Mouse (Mus musculus) cerebellum, postnatal 4 days (tissue): ENCODE results near the gene Adsl.

Experiments used
- DNase-seq, 2 experiments: peaks; one replicate each; pipeline ENCODE4 v3.0.0; 2022; ENCODE audit warnings: low spot score in 2 of 2, mixed read lengths in 1 of 2

The Adsl gene

GRCm38 (mm10) chr15:81007339-81007738 lies 59.0 kb downstream of the Adsl start:
- DNase-seq, result no peak

GRCm38 (mm10) chr15:81007905-81008304 lies 59.6 kb downstream of the Adsl start:
- no peak for DNase-seq

- no peak for DNase-seq
These were observed 60.4 kb downstream of the Adsl start for GRCm38 (mm10) chr15:81008689-81009123.

- DNase-seq, result no peak
These were observed 61.8 kb downstream of the Adsl start for GRCm38 (mm10) chr15:81010114-81010513.

- no peak for DNase-seq
These were observed 63.2 kb downstream of the Adsl start for GRCm38 (mm10) chr15:81011523-81011922.

- DNase-seq, result no peak
These were observed 64.1 kb downstream of the Adsl start for GRCm38 (mm10) chr15:81012359-81012758.

GRCm38 (mm10) chr15:81013186-81013585 lies 64.9 kb downstream of the Adsl start:
- no peak for DNase-seq

GRCm38 (mm10) chr15:81015068-81015744 lies 66.9 kb downstream of the Adsl start:
- no peak for DNase-seq

GRCm38 (mm10) chr15:81016488-81016887 lies 68.2 kb downstream of the Adsl start:
- no peak for DNase-seq

GRCm38 (mm10) chr15:81017308-81017707 lies 69.0 kb downstream of the Adsl start:
- no peak for DNase-seq
